ENCODE assay signal across 10 mouse cellular contexts in genomic region chr2:157487733-157488175, GRCm38 (mm10).
A peak's percentile ranks its signal among the peaks of the same experiment; 100 is the strongest.
DNase-seq lines count a peak whose midpoint lies in the region; ATAC-seq lines count a peak whose summit lies in the region.
"Had no signal": no experiment of that assay in that cellular context is flagged by ENCODE, and none has a peak within 500 bp of the region (broad histone marks: within the 10 kb centered on the region; RNA-seq: fewer than 3 reads in every experiment).

No protein-coding gene starts in this region.

- H3K4me2 ChIP-seq in embryonic facial prominence, embryonic 12.5 days (replicated peaks): no peak overlapping the region
- H3K4me2 ChIP-seq in hindbrain, embryonic 13.5 days: peak overlapping the region; percentile 11; the same call in 1 of the 2 replicates
- peak overlapping the region; percentile 29 for H3K4me2 ChIP-seq in midbrain, embryonic 14.5 days (ENCODE audit: low read length)

- H3K9me3 ChIP-seq in embryonic facial prominence, embryonic 12.5 days: no peaks in the 10 kb centered on the region
- no peaks in the 10 kb centered on the region for H3K9me3 ChIP-seq in hindbrain, embryonic 13.5 days
- H3K9me3 ChIP-seq in midbrain, embryonic 14.5 days (ENCODE audit: control insufficient read depth, low read length): no peaks in the 10 kb centered on the region

- H3K36me3 ChIP-seq in embryonic facial prominence, embryonic 12.5 days: no peaks in the 10 kb centered on the region
- H3K36me3 ChIP-seq in hindbrain, embryonic 13.5 days: no peaks in the 10 kb centered on the region
- H3K36me3 ChIP-seq in midbrain, embryonic 14.5 days (ENCODE audit: control insufficient read depth, insufficient read depth, low read length): no peaks in the 10 kb centered on the region

- peak; percentile 59 for DNase-seq in embryo, embryonic 11 days
- DNase-seq in midbrain, embryonic 14.5 days: peak; percentile 73
- no peak for DNase-seq in thymus, adult 18-20 months
- DNase-seq in ovary, postnatal 10 days (ENCODE audit: low spot score): no peak
- no peak for DNase-seq in heart, postnatal 14 days
- DNase-seq: gastrocnemius, postnatal 10 days had no signal

- intact Hi-C loops in heart, postnatal 14 days (cut with DNase I): no loop called here

- H3K9ac ChIP-seq in embryonic facial prominence, embryonic 12.5 days: no peak overlapping the region; the same call in 1 of the 2 replicates
- H3K9ac ChIP-seq in hindbrain, embryonic 13.5 days: peak overlapping the region; percentile 53; the same call in 1 of the 2 replicates
- H3K9ac ChIP-seq in midbrain, embryonic 14.5 days (replicated peaks; ENCODE audit: low read length): peak overlapping the region; percentile 31; the same call in 1 of the 2 replicates
- H3K9ac ChIP-seq: liver, embryonic 14.5 days had no signal

- no peaks in the 10 kb centered on the region for H3K27me3 ChIP-seq in embryonic facial prominence, embryonic 12.5 days
- H3K27me3 ChIP-seq in hindbrain, embryonic 13.5 days: no peaks in the 10 kb centered on the region
- H3K27me3 ChIP-seq in midbrain, embryonic 14.5 days (ENCODE audit: control insufficient read depth, insufficient read depth, low read length): no peaks in the 10 kb centered on the region

- WGBS in embryonic facial prominence, embryonic 12.5 days: 31% methylated on average over 12 of the region's 12 CpGs
- WGBS in hindbrain, embryonic 13.5 days: 8% methylated on average over 12 of the region's 12 CpGs
- WGBS in midbrain, embryonic 14.5 days: 2% methylated on average over 12 of the region's 12 CpGs

- peak overlapping the region; percentile 69 for H3K27ac ChIP-seq in embryonic facial prominence, embryonic 12.5 days
- H3K27ac ChIP-seq in hindbrain, embryonic 13.5 days: peak overlapping the region; percentile 81
- peak overlapping the region; percentile 92 for H3K27ac ChIP-seq in midbrain, embryonic 14.5 days (replicated peaks; ENCODE audit: low read depth, low read length)
- H3K27ac ChIP-seq: liver, embryonic 14.5 days had no signal

- H3K4me1 ChIP-seq in embryonic facial prominence, embryonic 12.5 days: peaks cover 28% of the 10 kb centered on the region
- H3K4me1 ChIP-seq in hindbrain, embryonic 13.5 days (replicated peaks): peaks cover 26% of the 10 kb centered on the region
- peaks cover 21% of the 10 kb centered on the region for H3K4me1 ChIP-seq in midbrain, embryonic 14.5 days (ENCODE audit: control insufficient read depth, insufficient read depth, low read length)

- ATAC-seq in embryonic facial prominence, embryonic 12.5 days (ENCODE audit: insufficient number of reproducible peaks, insufficient read depth, low FRiP score, low TSS enrichment): no peak; the same call in 1 of the 2 replicates
- ATAC-seq in hindbrain, embryonic 13.5 days (ENCODE audit: low FRiP score): peak; percentile 48
- peak; percentile 79 for ATAC-seq in midbrain, embryonic 14.5 days (ENCODE audit: low FRiP score, low TSS enrichment)
- ATAC-seq: activated CD4-positive, CD25-positive, alpha-beta regulatory T cell, adult 4 months had no signal

- H3K4me3 ChIP-seq in embryonic facial prominence, embryonic 12.5 days: no peak overlapping the region
- H3K4me3 ChIP-seq in hindbrain, embryonic 13.5 days: no peak overlapping the region
- H3K4me3 ChIP-seq in midbrain, embryonic 14.5 days (replicated peaks; ENCODE audit: low read depth, low read length): no peak overlapping the region

Comparison
In these comparisons a context has a peak if more than half of its experiments do, and no peak if none do; other contexts are left out.
1. DNase-seq: peak in embryo, embryonic 11 days (single experiment) and midbrain, embryonic 14.5 days (single experiment); none in thymus, adult 18-20 months (0 of 2), ovary, postnatal 10 days (single experiment) and heart, postnatal 14 days (0 of 2).
2. Peak in every context shown above with its lines, with median percentiles within 50 percentile points of each other: H3K27ac ChIP-seq.